25 mouse cellular contexts compared by ENCODE assay signal in the genomic region with DNA sequence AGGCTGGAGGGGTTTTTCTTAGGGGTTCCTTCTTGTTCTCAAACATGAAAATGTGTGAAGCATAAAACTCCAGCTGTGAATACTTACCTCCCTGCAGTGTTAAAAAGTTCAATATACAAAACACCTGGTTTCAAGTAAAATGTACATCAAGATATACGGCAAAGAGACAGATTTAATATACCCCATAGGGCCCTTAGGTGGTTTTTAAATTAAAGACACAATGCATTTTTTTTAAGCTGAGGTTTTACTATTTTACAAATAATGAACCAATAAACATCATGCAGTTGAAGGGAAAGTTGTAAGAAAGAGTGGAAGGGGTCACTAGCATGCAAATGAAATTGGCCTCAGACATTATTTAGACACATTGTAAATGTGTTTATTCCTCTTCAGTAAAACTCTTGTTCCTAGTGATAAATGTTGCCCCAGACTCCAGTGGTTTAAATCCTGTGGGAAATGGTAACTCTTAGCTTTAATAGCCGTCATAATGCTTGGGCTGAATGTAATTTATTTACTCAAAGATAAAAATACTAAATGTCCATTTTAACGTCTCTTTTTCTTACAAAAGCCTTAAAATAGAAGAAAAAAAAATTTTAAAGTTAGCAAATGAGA.
DNase-seq lines count a peak whose midpoint lies in the region; ATAC-seq lines count a peak whose summit lies in the region.
"Had no signal": no experiment of that assay in that cellular context is flagged by ENCODE, and none has a peak within 500 bp of the region (broad histone marks: within the 10 kb centered on the region; RNA-seq: fewer than 3 reads in every experiment).

No protein-coding gene starts in this region.

- no peak overlapping the region for H3K4me3 ChIP-seq in hindbrain, embryonic 12.5 days
- H3K4me3 ChIP-seq in hindbrain, embryonic 14.5 days (replicated peaks; ENCODE audit: low read length) = no peak overlapping the region
- no peak overlapping the region for H3K4me3 ChIP-seq in neural tube, embryonic 11.5 days (ENCODE audit: low read depth, low read length)
- no peak overlapping the region for H3K4me3 ChIP-seq in neural tube, embryonic 14.5 days (ENCODE audit: low read depth, low read length)
- H3K4me3 ChIP-seq: forebrain, embryonic 13.5 days; heart, embryonic 12.5 days; hindbrain, embryonic 13.5 days; midbrain, embryonic 13.5 days; myocyte had no signal

- DNase-seq in embryo, embryonic 11.5 days (ENCODE audit: low read depth, low spot score) = peak; percentile 32
- DNase-seq in embryo, embryonic 11 days = no peak
- no peak for DNase-seq in hindbrain, embryonic 14.5 days (ENCODE audit: low spot score)
- no peak for DNase-seq in neural tube, embryonic 11.5 days (ENCODE audit: low spot score)
- no peak for DNase-seq in neural tube, embryonic 10.5 days (ENCODE audit: extremely low spot score, low spot score)
- no peak for DNase-seq in heart, adult 11 months
- DNase-seq: adrenal gland, postnatal 25 days; cerebellum, adult 8-10 months; cerebellum, postnatal 36 days; gastrocnemius, postnatal 14 days; heart, adult 18-20 months; heart, postnatal 10 days; layer of hippocampus, adult 9-11 months; liver, postnatal 0 days; thymus, postnatal 14 days had no signal

- WGBS in hindbrain, embryonic 12.5 days = 42% methylated on average over 3 of the region's 3 CpGs
- 34% methylated on average over 3 of the region's 3 CpGs for WGBS in hindbrain, embryonic 14.5 days
- WGBS in neural tube, embryonic 11.5 days = 20% methylated on average over 3 of the region's 3 CpGs
- 10% methylated on average over 3 of the region's 3 CpGs for WGBS in neural tube, embryonic 14.5 days

- peak overlapping the region; percentile 18; the same call in 1 of the 2 replicates for H3K27ac ChIP-seq in hindbrain, embryonic 12.5 days
- no peak overlapping the region for H3K27ac ChIP-seq in hindbrain, embryonic 14.5 days
- H3K27ac ChIP-seq in neural tube, embryonic 11.5 days (ENCODE audit: low read depth, low read length) = no peak overlapping the region
- H3K27ac ChIP-seq in neural tube, embryonic 14.5 days (ENCODE audit: low read depth, low read length) = no peak overlapping the region
- H3K27ac ChIP-seq: forebrain, embryonic 13.5 days; hindbrain, embryonic 13.5 days; midbrain, embryonic 13.5 days had no signal

- H3K4me2 ChIP-seq in hindbrain, embryonic 12.5 days (replicated peaks) = no peak overlapping the region
- H3K4me2 ChIP-seq in hindbrain, embryonic 14.5 days (replicated peaks) = no peak overlapping the region
- no peak overlapping the region for H3K4me2 ChIP-seq in neural tube, embryonic 11.5 days (ENCODE audit: low read depth)
- H3K4me2 ChIP-seq in neural tube, embryonic 14.5 days (ENCODE audit: low read depth, low read length) = no peak overlapping the region
- H3K4me2 ChIP-seq: forebrain, embryonic 13.5 days; heart, embryonic 12.5 days; hindbrain, embryonic 13.5 days; liver, embryonic 11.5 days; midbrain, embryonic 13.5 days had no signal

- no peaks in the 10 kb centered on the region for H3K9me3 ChIP-seq in hindbrain, embryonic 12.5 days (replicated peaks)
- no peaks in the 10 kb centered on the region for H3K9me3 ChIP-seq in hindbrain, embryonic 14.5 days (ENCODE audit: control insufficient read depth, low read length)
- H3K9me3 ChIP-seq in neural tube, embryonic 11.5 days (ENCODE audit: control insufficient read depth, low read length) = no peaks in the 10 kb centered on the region
- no peaks in the 10 kb centered on the region for H3K9me3 ChIP-seq in neural tube, embryonic 14.5 days (ENCODE audit: control insufficient read depth, low read length)
- H3K9me3 ChIP-seq: forebrain, embryonic 13.5 days; heart, embryonic 12.5 days; hindbrain, embryonic 13.5 days; midbrain, embryonic 13.5 days had no signal

- H3K36me3 ChIP-seq in hindbrain, embryonic 12.5 days = no peaks in the 10 kb centered on the region
- no peaks in the 10 kb centered on the region for H3K36me3 ChIP-seq in hindbrain, embryonic 14.5 days (replicated peaks; ENCODE audit: control insufficient read depth, insufficient read depth)
- no peaks in the 10 kb centered on the region for H3K36me3 ChIP-seq in neural tube, embryonic 11.5 days (ENCODE audit: control insufficient read depth, insufficient read depth, low read length)
- no peaks in the 10 kb centered on the region for H3K36me3 ChIP-seq in neural tube, embryonic 14.5 days (ENCODE audit: control insufficient read depth, insufficient read depth, low read length)
- H3K36me3 ChIP-seq: heart, embryonic 12.5 days; hindbrain, embryonic 13.5 days; midbrain, embryonic 13.5 days had no signal

- ATAC-seq in hindbrain, embryonic 12.5 days (ENCODE audit: low FRiP score) = no peak
- ATAC-seq in hindbrain, embryonic 14.5 days (ENCODE audit: low FRiP score) = no peak
- ATAC-seq in neural tube, embryonic 11.5 days (ENCODE audit: insufficient read depth, low FRiP score, low TSS enrichment) = peak; percentile 67
- ATAC-seq in neural tube, embryonic 14.5 days (ENCODE audit: low read depth) = 0 out of 2 replicates have a peak, but pooled peaks have one; percentile 14
- ATAC-seq: intestine, embryonic 16.5 days; liver, postnatal 0 days; lung, postnatal 0 days had no signal

- no peaks in the 10 kb centered on the region for H3K27me3 ChIP-seq in hindbrain, embryonic 12.5 days
- H3K27me3 ChIP-seq in hindbrain, embryonic 14.5 days (ENCODE audit: control insufficient read depth, insufficient read depth, low read length) = no peaks in the 10 kb centered on the region
- no peaks in the 10 kb centered on the region for H3K27me3 ChIP-seq in neural tube, embryonic 11.5 days (ENCODE audit: control insufficient read depth, insufficient read depth, low read length)
- H3K27me3 ChIP-seq in neural tube, embryonic 14.5 days (ENCODE audit: control insufficient read depth, insufficient read depth, low read length) = no peaks in the 10 kb centered on the region
- H3K27me3 ChIP-seq: forebrain, embryonic 13.5 days; heart, embryonic 12.5 days; midbrain, embryonic 13.5 days had no signal

- H3K9ac ChIP-seq in hindbrain, embryonic 12.5 days = no peak overlapping the region
- no peak overlapping the region for H3K9ac ChIP-seq in hindbrain, embryonic 14.5 days
- H3K9ac ChIP-seq in neural tube, embryonic 11.5 days (ENCODE audit: low read length) = no peak overlapping the region
- H3K9ac ChIP-seq in neural tube, embryonic 14.5 days (replicated peaks; ENCODE audit: low read depth, low read length) = no peak overlapping the region
- H3K9ac ChIP-seq: forebrain, embryonic 13.5 days; heart, embryonic 12.5 days; hindbrain, embryonic 13.5 days; liver, postnatal 0 days; midbrain, embryonic 13.5 days had no signal

- H3K4me1 ChIP-seq in hindbrain, embryonic 12.5 days = peaks cover 3% of the 10 kb centered on the region; the same call in 1 of the 2 replicates
- no peaks in the 10 kb centered on the region for H3K4me1 ChIP-seq in hindbrain, embryonic 14.5 days (replicated peaks; ENCODE audit: control insufficient read depth, insufficient read depth, low read length)
- no peaks in the 10 kb centered on the region; the same call in 1 of the 2 replicates for H3K4me1 ChIP-seq in neural tube, embryonic 11.5 days (ENCODE audit: control insufficient read depth, insufficient read depth, low read length)
- no peaks in the 10 kb centered on the region for H3K4me1 ChIP-seq in neural tube, embryonic 14.5 days (ENCODE audit: control insufficient read depth, insufficient read depth, low read length)
- H3K4me1 ChIP-seq: heart, embryonic 12.5 days; hindbrain, embryonic 13.5 days had no signal

Comparison
In these comparisons a context has a peak if more than half of its experiments do, and no peak if none do; other contexts are left out.
1. ATAC-seq: peak in neural tube, embryonic 11.5 days (single experiment) and neural tube, embryonic 14.5 days (single experiment); none in hindbrain, embryonic 12.5 days (single experiment) and hindbrain, embryonic 14.5 days (single experiment).